Mouse (Mus musculus) cerebellum, adult 9-11 months (tissue): Measurements from ENCODE around the gene Ablim1.

Experiments used
- DNase-seq: peaks from one replicate; pipeline ENCODE4 v3.0.0; 2022

Gene Ablim1

DNA sequence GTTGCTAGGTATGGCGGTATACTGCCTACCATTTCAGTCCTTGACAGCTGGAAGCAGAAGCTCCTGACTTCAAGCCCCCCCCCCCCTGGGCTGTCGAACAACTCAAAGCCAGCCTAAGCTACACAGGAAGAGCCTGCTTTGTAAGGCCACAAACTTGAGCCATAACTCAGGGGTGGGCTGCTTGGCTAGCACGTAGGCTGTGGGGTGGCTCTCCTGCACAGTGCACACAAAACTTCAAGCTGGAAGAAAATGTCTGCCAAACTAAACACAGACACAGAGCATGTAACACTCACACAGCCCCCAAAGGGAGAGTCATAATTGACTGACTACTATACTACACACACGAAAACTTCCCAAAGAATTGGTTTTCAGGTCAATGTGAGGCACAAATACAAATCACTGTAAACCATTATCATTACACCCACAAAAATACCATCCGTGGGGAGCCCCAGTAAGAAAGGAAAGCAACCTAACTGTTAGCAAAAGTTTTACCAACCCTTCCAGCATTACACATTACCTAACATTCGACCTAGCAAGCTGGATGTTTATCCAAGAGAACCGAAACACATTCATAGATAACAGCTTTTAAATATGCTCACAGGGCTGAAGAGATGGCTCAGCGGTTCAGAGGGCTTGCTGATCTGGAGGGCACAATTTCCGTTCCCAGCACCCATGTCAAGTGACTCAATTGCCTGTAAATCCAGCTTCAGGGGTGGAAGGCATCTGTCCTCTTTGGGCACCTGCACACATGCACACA is 61.8 kb downstream of the Ablim1 start:
- DNase-seq, result no peak

DNA sequence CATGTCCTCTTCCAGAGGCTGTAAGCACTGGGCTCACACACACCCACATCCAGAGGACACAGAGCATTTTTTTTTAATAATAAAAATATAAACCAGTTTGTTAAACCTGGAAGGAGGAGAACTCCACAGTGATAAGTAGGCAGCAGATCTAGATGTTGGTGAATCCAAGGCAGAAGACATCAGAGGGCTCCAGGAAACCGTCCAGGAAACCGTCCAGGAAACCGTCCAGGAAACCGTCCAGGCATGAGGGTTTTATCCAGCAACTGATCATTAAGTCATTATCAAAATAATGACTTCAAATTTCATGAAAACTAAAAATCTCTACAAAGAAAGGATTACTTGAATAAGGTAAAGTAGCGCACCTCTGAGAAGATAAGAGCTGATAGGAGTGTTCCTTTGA is 65.9 kb downstream of the Ablim1 start:
- peak; percentile 49 for DNase-seq

DNA sequence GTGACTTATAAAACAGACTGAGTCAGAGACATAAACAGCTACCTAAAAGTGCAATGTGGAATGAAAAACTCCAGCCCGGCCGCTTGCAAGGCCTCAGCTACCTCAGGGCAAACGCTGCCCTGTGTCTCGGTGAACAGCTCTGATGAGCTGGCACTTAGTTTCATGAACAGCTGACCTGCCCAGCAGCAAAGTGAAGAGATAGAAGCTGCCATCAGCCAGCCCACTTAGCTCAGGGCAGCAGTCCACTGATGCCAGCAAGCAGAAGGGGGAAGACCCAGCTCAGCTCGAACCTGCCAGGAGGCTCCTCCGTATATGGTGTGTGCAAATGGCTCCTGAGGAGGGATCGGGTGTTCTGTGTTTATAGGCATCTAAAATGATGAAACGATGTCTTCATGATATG is 67.5 kb downstream of the Ablim1 start:
- peak; percentile 87 for DNase-seq

DNA sequence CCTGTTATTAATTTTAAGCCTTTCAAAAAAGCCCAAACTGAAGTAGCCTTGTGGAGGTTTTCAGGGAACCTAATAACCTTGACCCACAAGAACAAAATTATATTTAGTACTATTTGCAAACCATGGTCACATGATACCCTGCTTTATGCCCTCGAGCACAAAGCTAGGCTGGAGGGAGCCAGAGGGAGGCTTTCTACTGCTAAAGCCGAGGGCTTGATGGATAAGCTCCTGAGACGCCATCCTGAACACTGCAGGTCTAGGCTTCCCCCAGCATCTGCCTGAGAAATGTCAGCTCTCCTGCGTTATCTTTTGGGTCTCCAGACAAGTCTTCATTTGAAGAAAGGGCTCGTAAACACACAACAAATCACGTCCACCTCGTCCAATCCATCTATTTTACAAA is 70.4 kb downstream of the Ablim1 start:
- no peak for DNase-seq

DNA sequence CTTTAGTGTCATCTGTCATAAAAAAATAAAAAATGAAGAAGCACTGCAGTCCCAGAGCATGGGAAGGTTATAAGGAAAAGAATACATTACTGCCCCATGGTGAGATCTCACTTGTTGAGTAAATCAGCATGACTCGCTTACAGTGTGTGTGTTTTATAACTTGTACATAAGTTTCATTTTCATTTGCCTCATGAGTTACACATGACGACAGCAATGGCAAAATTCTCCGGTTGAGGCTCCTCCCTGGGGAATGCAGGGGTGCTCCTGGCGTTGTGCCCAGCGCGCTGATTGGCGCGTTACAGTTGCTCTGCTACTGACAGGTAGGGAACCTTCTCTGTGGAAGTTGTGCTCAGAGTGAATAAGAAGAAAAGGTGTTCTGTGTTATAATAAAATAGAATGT is 71.1 kb downstream of the Ablim1 start:
- DNase-seq, result peak; percentile 65

DNA sequence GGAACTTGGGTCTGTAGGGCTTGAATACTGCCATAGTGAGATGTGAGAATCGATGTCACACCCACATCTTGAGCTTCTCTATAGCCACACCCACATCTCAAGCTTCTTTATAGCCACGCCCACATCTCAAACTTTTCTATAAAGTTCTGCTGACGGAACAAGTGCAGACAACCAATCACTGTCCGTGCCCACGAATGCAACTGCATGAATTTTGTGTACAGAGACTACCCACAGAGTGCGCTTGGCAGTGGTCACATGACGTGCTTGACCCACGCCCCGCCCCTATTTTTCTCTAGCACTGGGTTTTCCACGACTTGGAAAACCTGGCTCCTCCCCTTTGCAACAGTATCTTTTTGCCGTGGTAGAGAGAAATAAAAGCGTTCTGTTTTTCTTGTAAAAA is 71.5 kb downstream of the Ablim1 start:
- DNase-seq, result peak; percentile 60

DNA sequence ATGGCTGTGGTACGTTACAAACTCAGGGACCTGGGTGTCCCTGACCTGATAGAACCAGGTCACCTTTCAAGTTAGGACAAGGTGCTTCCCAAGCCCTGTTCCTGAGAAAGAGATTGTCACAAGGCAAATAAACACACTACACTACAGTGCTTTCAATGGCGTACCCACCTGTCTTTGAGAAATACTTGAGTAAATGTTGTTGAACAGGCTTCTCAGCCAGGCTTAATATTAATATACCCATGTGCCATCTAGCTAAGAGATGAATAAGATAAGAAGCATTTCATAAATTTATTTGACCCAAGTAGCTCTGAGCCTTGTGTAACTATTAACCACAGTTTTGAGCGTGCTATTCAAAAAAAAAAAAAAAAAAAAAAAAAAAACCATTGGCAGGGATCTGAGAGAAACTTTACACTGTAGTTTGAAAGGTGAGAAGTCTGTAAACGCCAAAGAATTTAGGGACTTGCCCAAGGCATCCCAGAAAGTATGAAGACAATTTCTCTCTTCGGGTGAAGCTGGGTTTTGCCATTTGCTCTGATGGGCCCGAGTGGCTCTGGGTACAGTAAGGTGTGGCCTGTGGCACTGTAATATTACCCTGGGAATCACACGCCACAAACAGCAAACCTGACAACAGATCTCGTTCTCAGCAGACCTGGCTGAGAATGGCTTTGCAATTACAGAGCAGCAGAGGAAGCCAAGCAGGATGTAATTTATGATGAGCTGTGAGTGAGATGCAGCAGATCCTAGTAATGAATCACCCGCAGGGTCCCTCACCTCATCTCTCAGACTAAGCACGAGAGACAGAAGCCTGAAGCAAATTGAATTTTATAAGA is 73.1 kb downstream of the Ablim1 start:
- peak; percentile 69 for DNase-seq

DNA sequence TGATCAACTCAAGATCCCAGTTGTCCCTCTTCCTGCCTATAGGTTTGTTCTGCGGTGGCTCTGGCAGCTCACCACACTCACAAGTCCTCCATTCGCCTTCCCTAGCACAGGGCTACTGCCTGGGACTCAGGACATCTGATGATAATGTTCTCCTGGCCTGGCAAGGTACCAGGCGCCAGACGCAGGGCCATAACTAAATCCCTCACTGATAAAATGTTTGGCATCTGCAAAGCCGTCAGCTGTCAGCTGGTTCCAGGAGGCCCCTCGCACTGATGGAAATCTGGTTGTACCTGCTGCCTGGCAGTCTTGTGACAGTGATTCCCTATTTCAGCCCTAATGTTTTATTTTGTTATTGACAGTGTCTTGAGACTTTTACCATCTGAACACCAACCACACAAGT is 74.5 kb downstream of the Ablim1 start:
- DNase-seq, result peak; percentile 73

DNA sequence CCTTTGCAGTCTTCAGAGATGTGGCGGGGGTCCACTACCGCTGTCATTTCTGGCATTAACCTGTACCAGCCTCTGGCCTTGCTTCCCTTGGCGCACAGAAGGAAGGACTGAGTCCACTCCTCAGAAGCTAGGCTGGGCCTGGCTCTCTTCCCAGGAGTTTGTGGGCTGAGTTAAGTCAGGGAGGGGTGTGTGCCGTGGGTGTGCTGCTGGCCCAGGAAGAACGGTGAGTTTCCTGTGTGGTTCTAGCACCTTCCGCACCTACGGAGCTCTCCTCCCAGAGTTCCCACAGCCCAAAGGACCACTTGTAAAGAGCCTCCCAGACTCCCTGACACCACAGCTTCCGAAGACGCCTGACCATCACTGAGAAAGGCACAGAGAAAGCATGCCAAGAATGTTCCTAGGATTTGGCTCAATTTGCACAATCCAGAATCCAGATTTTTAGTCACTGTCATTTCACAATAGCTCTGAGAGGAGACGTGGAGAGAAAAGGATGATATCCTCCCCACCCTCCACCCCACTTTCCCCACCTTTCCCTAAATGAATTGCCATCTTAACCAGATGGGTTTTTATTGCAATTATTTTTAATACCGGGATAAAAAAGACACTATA is 75.4 kb downstream of the Ablim1 start:
- DNase-seq, result peak; percentile 91

DNA sequence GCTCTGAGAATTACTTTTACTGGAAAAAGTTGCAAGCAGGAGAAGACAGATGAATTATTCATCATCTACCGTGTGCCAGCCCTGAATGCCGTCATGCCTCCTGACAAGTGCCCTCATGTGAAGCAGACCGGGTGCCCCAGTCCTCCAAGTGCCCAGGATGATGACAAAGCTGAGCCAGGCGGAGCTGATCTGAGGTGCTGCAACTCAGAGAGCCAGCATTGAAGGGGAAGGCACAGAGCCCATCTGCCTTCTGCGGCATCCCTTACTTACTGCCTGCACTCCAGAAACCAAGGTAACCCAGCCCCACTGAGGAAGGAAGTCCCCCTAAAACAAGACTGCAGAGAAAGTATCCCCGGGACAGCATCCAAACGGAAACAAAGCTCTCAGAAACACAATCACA is 76.3 kb downstream of the Ablim1 start:
- peak; percentile 86 for DNase-seq

DNA sequence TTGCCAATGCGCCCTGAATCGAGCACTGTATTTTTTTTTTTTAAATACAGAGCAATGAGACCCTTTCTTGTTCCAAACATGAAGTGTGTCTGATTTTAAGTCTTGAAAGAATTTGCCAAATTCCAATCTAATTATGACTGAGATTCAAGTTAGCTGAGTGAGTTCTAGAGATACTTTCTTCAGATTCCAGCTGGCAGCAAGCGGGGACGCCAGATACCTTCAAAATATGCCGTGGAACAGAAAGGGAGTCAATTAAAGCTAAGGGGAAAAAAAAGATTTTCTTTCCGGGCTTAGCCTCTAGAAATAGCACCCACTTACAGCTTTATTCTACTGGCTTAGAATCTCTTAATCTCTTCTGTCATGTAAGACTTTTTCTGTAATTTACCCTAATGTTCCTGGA is 77.2 kb downstream of the Ablim1 start:
- no peak for DNase-seq

DNA sequence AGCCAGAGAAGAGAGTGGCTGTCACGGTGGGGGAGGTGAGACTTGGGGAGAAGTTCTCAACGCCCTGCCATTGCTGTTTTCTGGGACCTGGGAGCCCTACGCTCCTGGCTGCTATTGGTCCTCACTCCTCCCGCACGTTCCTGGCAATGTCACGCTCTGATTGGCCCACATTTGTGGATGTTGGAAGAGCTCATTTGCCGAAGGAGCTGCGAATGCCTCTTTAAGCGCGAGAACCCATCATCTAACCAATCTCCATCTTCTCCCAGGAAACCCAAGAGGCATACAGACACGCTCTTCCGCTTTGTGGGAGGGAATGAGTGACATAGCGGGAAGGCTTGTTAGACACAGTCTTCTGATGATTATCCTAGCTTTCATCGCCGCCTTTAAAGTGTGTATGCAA is 78.1 kb downstream of the Ablim1 start:
- DNase-seq, result peak; percentile 82

DNA sequence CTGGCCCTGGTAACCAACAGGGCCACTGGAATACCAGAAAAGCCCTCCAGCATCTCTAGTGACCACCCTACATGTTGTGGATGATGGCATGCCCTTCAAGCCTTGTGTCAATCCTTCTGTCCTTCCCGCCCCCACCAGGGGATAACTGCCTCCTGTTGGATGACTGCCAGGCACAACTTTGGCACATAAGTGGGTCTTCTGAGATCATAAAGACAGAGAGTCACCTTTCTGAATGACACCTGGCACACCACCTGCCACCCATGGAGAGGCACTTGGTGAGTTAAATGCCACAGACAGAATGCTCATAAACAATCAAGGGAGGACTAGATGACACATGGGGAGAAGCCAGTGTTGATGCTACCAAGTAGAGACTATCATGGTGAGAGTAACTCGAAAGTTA is 78.8 kb downstream of the Ablim1 start:
- peak; percentile 81 for DNase-seq

DNA sequence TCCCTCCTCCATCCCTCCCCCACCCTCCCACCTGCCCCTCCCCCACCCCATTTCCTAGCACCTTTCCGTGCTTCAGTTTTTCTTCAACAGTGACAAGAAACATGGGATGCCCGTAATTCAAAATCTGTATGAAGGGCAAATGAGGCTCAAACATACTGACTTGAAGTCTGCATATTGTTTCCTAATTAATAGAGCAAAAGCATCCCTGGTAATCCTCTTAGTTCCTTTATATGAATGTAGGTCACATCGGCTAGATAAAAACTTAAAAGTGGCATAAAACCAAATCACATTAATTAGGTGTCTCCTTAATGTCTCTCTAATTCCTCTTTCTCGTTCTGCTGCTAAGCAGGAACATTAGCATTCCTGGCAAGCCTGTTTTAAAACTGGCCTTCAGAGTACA is 83.7 kb downstream of the Ablim1 start:
- no peak for DNase-seq

DNA sequence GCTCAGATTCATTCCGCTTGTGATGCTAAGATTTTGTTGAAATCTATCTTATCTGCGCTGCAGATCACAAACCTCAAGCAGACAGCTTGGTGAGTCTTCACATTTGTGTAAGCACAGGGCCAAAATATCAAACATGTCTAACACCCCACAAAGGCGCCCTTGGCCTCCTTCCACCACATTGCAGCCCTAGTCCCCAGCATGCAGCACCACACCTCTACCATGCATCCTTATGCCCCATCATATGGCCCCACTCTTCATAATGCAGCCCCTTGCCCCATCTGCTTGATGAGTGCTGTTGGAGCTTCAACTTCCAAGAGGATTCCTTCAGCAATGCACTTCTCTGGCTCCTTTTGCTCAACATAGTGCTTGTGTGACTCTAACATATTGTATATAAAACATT is 85.6 kb downstream of the Ablim1 start:
- DNase-seq, result no peak

DNA sequence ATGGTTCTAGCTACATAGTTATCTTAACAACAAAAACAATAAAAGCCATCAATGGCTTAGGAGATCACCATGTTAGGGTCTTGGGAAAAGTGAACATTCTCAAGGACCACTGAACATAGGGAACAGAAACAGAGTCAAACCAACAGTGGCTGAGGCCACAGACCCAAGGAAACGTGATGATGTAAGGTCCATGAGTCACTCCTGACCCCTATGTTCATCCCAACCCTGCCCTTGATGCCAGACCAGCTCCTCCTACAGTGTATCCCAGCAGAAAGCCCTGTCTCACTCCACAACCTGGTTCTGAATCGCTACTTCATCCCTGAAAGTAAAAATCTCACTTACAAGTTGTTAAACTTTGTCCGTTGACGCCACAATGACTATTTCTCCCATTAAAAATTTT is 86.1 kb downstream of the Ablim1 start:
- no peak for DNase-seq

DNA sequence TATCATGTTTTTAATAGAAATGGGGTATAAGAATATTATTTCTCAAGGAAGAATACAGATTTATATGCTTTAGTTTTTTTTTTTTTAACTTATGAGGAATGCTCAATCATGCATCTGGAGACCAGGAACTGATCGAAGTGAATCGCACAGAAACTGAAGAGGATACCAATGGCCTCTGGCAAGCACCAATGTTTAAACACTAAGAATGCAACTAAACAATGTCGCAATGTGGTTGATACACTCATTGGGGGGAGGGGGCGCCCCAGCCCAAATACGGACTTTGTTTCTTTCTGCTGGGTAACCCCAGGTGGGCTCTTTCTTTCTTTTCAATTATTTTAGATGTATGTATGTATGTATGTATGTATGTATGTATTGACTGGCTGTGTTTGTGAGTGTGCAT is 90.3 kb downstream of the Ablim1 start:
- no peak for DNase-seq

DNA sequence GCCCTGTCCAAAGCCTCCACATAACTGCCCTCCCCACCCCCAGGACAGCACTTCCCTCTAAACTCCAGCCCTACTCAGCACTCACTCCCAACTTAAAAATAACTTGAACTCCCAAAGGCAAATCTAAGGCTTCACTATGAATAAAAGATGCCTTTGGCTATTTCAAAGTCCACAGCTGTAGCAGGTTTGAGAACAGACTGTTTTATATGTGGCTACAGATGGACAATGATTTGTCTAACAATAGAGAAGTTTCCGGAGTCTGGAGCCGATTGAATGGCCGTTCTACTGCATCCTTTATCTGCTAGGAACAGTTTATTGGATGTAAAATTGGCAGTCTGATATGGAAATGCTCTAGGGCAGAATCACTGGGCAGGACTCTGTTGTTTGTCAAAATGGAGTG is 91.0 kb downstream of the Ablim1 start:
- DNase-seq, result no peak

DNA sequence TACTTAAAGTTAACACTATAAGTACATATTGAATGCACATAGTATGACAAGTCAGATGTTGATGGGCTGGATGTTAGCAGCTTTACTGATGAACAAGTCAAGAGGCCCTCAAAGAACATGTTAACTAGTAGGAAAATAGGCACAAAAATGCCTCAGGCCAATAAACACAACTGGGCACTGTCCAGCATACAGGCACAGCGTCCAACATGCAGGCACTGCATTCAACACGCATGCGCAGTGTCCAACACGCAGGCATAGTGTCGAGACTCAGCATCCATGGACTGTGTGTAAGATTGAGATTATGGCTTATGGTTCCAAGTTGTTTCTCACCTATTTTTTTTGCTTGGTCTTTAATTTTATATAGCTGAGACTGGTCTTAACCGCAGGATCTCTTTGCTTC is 92.1 kb downstream of the Ablim1 start:
- DNase-seq, result no peak

DNA sequence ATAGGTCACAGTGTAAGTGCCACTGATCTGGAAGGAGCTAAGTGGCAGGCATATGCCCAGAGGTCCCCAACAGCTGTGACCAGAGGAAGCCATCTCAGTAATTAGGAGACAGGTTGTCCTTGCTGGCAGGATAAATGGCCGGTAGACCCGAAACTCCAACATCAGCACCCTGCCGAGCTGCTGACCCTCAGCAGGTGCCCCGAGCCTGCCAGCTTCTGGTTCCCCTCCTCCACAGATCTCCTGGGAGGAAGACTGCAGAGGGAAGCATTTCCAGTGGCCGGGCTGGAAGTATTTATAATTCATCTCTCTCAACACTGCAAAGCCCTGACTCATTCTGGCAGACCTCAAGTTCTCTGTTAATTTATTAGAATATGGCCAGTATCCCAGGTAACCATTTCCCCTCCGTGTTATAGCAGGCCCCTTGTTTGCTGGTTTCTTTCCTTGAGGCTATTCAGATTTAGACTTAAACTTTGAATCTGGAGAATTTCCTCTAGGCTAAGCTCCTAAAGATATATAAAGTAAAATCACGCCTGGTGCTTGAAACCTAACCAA is 93.0 kb downstream of the Ablim1 start:
- peak; percentile 63 for DNase-seq

DNA sequence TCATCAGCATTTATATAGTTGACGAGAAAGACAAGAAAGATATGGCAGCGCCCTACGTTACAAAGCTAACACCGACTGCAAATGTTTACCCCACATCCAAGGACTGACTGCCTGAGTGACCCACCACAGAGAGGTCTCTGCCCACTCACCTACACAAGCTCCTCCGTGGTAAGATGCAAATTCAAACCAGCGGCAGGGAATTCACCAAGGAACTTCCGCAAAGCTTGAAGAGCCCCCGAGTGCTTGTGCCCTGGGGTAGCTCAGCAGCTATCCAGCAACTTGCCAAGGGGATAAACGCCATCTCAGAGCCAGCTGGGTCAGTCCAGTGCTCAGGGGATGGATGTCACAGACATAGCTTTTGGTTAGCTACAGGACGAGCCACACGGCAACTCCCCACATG is 95.0 kb downstream of the Ablim1 start:
- peak; percentile 30 for DNase-seq

DNA sequence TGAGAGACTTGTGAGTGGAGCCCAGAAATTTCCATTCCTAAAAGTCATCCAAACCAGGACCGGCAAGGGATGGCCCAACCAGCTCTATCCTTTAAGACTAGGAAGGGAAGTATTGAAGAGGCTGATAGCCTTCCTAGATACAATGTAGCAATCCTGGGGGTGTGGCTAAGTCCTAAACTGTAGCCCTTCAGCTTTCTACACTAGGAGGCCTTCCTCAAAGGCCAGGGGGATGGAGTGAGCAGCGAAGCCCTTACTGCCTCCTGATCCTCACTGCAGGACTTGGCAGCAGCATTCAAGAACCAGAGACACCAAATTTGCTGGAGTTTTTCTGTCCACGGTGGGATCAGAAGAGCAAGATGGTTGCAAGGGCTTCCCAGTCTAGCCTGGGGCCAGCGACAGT is 97.6 kb downstream of the Ablim1 start:
- peak; percentile 45 for DNase-seq

DNA sequence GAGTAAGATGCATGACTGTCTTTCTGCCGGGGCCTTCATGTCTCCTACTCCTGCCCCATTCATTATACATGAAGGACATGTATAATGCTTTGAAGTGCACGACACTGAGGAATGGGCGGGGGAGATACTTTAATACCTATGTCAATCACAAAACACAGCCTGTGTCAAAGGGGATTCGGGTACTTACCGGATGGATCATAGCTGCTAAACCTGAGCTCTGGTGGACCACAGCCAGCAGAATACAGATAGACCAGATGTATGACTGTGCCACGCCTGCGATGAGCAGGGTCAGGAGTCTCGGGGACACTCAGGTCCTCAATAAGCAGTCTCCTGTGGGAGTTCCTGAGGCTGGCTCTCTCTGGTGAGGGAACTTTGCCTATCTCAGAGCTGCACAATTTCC is 99.2 kb downstream of the Ablim1 start:
- no peak for DNase-seq

DNA sequence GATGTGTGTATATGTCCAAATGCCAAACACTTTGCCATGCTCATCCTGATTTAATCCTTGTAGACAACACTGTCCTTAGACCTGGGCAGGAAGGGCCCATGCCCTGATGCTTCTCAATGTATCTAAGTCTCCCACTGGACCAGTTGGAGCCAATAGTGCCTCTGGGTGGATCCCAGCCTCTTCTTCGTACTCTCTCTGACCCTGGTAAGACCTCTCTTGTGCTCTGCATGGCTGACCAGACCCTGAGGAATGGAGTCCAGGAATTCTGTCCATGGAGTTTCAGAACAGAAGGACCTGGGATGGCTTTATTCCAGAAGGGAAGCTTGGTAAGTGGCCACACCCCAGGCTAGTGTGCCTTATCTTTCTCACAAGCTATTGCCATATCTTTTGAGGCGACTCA is 102.3 kb downstream of the Ablim1 start:
- DNase-seq, result peak; percentile 71
